Mouse (Mus musculus) C2C12 (cell line): ENCODE data around the gene Bahcc1. TPM values are rescaled to one million over a fixed set of nuclear protein-coding genes. Genes with fewer than 3 reads are reported as not detected.

Experiments used
- H3K27me3 ChIP-seq: one replicate; pipeline ENCODE4 v1.6.1; 2011; ENCODE audit not compliant: control insufficient read depth, insufficient read depth, insufficient read length
- H3K36me3 ChIP-seq: one replicate; pipeline ENCODE4 v1.6.1; 2011; ENCODE audit not compliant: control insufficient read depth, insufficient read depth
- H3K4me3 ChIP-seq: one replicate; pipeline ENCODE4 v1.5.1; 2011; ENCODE audit warnings: mild to moderate bottlenecking, control low read depth; ENCODE audit not compliant: poor library complexity, insufficient read depth, severe bottlenecking
- H3K79me2 ChIP-seq: one replicate; pipeline ENCODE4 v1.6.1; 2011; ENCODE audit not compliant: control insufficient read depth, insufficient read depth
- H3K79me3 ChIP-seq: one replicate; pipeline ENCODE4 v1.6.1; 2011; ENCODE audit warnings: low read depth, control low read depth
- H3ac ChIP-seq: one replicate; pipeline ENCODE3; 2011; ENCODE audit warnings: low read depth; ENCODE audit not compliant: control insufficient read depth, insufficient read length
- CEBPB ChIP-seq: IDR thresholded peaks from one replicate; pipeline ENCODE4 v1.6.1; 2011; ENCODE audit warnings: low read depth, mild to moderate bottlenecking, control low read depth, moderate library complexity
- CTCF ChIP-seq: IDR thresholded peaks from one replicate; pipeline ENCODE4 v1.5.1; 2011; ENCODE audit not compliant: control insufficient read depth, insufficient read depth, insufficient read length
- FOSL1 ChIP-seq: IDR thresholded peaks from one replicate; pipeline ENCODE4 v1.8.0; 2011; ENCODE audit warnings: mild to moderate bottlenecking, low read length; ENCODE audit not compliant: poor library complexity, insufficient read depth, severe bottlenecking
- MAX ChIP-seq: IDR thresholded peaks from one replicate; pipeline ENCODE4 v1.6.1; 2011; ENCODE audit warnings: mild to moderate bottlenecking, control low read depth
- MYOD1 ChIP-seq: IDR thresholded peaks from one replicate; pipeline ENCODE4 v1.6.1; 2011; ENCODE audit warnings: low read depth; ENCODE audit not compliant: control insufficient read depth, insufficient read length
- MYOG ChIP-seq: IDR thresholded peaks from one replicate; pipeline ENCODE4 v1.6.1; 2011; ENCODE audit not compliant: control insufficient read depth, insufficient read length; ENCODE audit errors: extremely low read depth
- USF1 ChIP-seq: IDR thresholded peaks from one replicate; pipeline ENCODE4 v1.6.1; 2011; ENCODE audit warnings: low read depth, mild to moderate bottlenecking, control low read depth, moderate library complexity
- polyA plus RNA-seq: library from polyadenylated mRNA; unstranded; fragments of >200 nt; fragmentation: generic; extraction: Trizol; gene quantifications from one replicate; pipeline ENCODE4 v1.2.1, GENCODE M21; 2012; ENCODE audit warnings: missing spikeins

The Bahcc1 gene
- polyA plus RNA-seq, 1 experiment = 10.8 TPM

- H3ac ChIP-seq = peak overlapping the region; percentile 48
- no peak overlapping the region for H3K4me3 ChIP-seq
- H3K79me2 ChIP-seq = peaks cover 77% of the 10 kb centered on the region
- H3K36me3 ChIP-seq = peaks cover 5% of the 10 kb centered on the region
- TF ChIP-seq FOSL1 = no peak
- TF ChIP-seq MAX = no peak
- TF ChIP-seq MYOG = no peak
- TF ChIP-seq CTCF = no peak
- TF ChIP-seq MYOD1 = no peak
- no peak for TF ChIP-seq CEBPB
- TF ChIP-seq USF1 = no peak
- H3K27me3 ChIP-seq = no peaks in the 10 kb centered on the region
- peaks cover 33% of the 10 kb centered on the region for H3K79me3 ChIP-seq
Measured at GRCm38 (mm10) chr11:120255038-120255437, 22.3 kb downstream of the Bahcc1 start.

GRCm38 (mm10) chr11:120255499-120255898 lies 22.8 kb downstream of the Bahcc1 start:
- H3K36me3 ChIP-seq = peaks cover 9% of the 10 kb centered on the region
- H3K79me3 ChIP-seq = peaks cover 29% of the 10 kb centered on the region
- TF ChIP-seq MYOD1 (no peak), USF1 (no peak), MAX (no peak), FOSL1 (no peak), CTCF (no peak), CEBPB (no peak), MYOG (no peak)
- H3K4me3 ChIP-seq = no peak overlapping the region
- peaks cover 77% of the 10 kb centered on the region for H3K79me2 ChIP-seq
- no peak overlapping the region for H3ac ChIP-seq
- H3K27me3 ChIP-seq = no peaks in the 10 kb centered on the region

GRCm38 (mm10) chr11:120256108-120256507 lies 23.4 kb downstream of the Bahcc1 start:
- H3K36me3 ChIP-seq = peaks cover 9% of the 10 kb centered on the region
- H3K4me3 ChIP-seq = no peak overlapping the region
- TF ChIP-seq MAX (no peak), MYOD1 (peak; percentile 26)
- H3ac ChIP-seq = peak overlapping the region; percentile 5
- H3K79me2 ChIP-seq = peaks cover 77% of the 10 kb centered on the region
- no peaks in the 10 kb centered on the region for H3K27me3 ChIP-seq
- peaks cover 26% of the 10 kb centered on the region for H3K79me3 ChIP-seq

GRCm38 (mm10) chr11:120256543-120256942 lies 23.8 kb downstream of the Bahcc1 start:
- H3K4me3 ChIP-seq = no peak overlapping the region
- peaks cover 26% of the 10 kb centered on the region for H3K79me3 ChIP-seq
- H3K36me3 ChIP-seq = peaks cover 9% of the 10 kb centered on the region
- peaks cover 75% of the 10 kb centered on the region for H3K79me2 ChIP-seq
- no peaks in the 10 kb centered on the region for H3K27me3 ChIP-seq
- peak overlapping the region; percentile 19 for H3ac ChIP-seq
- no peak for TF ChIP-seq MYOD1
- TF ChIP-seq USF1 = peak; percentile 5
- no peak for TF ChIP-seq CTCF
- TF ChIP-seq MYOG = no peak
- TF ChIP-seq MAX = peak; percentile 83
- no peak for TF ChIP-seq CEBPB
- TF ChIP-seq FOSL1 = no peak

- Histone ChIP-seq H3K36me3 (peaks cover 9% of the 10 kb centered on the region), H3K27me3 (no peaks in the 10 kb centered on the region), H3K79me3 (peaks cover 26% of the 10 kb centered on the region), H3ac (peak overlapping the region; percentile 24), H3K79me2 (peaks cover 69% of the 10 kb centered on the region), H3K4me3 (no peak overlapping the region)
- TF ChIP-seq MYOG = no peak
- no peak for TF ChIP-seq MYOD1
- peak; percentile 77 for TF ChIP-seq FOSL1
- TF ChIP-seq MAX = peak; percentile 14
Measured at GRCm38 (mm10) chr11:120256981-120257820, 24.5 kb downstream of the Bahcc1 start.

GRCm38 (mm10) chr11:120257911-120258310 lies 25.2 kb downstream of the Bahcc1 start:
- no peaks in the 10 kb centered on the region for H3K27me3 ChIP-seq
- H3K4me3 ChIP-seq = no peak overlapping the region
- H3K79me3 ChIP-seq = peaks cover 26% of the 10 kb centered on the region
- H3ac ChIP-seq = no peak overlapping the region
- no peak for TF ChIP-seq MAX
- TF ChIP-seq CTCF = no peak
- TF ChIP-seq FOSL1 = no peak
- TF ChIP-seq CEBPB = no peak
- H3K36me3 ChIP-seq = peaks cover 9% of the 10 kb centered on the region
- peaks cover 73% of the 10 kb centered on the region for H3K79me2 ChIP-seq
